Mouse (Mus musculus) forebrain, embryonic 13.5 days (tissue): Measurements from ENCODE around the gene Gm3005. TPM values are rescaled to one million over a fixed set of nuclear protein-coding genes. Genes with fewer than 3 reads are reported as not detected.
"Not testable (repeated sequence)": the region's sequence is repeated elsewhere in the genome, so short reads cannot be mapped to it uniquely, and the experiment has no call there.

Experiments
- ATAC-seq: fragments of 200-750 bp; cut with Nextera tagmentation; 2 replicates; pipeline ENCODE4 v1.8.0; 2017
- H3K27ac ChIP-seq: fragments of 300-500 bp; sonication (generic); 2 replicates; pipeline ENCODE4 v1.5.1; 2015; ENCODE audit warnings: inconsistent platforms, mild to moderate bottlenecking, moderate library complexity
- H3K27me3 ChIP-seq: fragments of 300-500 bp; sonication (generic); 2 replicates; pipeline ENCODE4 v1.6.1; 2015; ENCODE audit warnings: mild to moderate bottlenecking, inconsistent platforms
- H3K36me3 ChIP-seq: fragments of 300-500 bp; sonication (generic); 2 replicates; pipeline ENCODE4 v1.6.1; 2015; ENCODE audit warnings: mild to moderate bottlenecking, inconsistent platforms; ENCODE audit not compliant: poor library complexity, severe bottlenecking
- H3K4me1 ChIP-seq: fragments of 300-500 bp; sonication (generic); 2 replicates; pipeline ENCODE4 v1.6.1; 2015; ENCODE audit warnings: inconsistent platforms
- H3K4me2 ChIP-seq: fragments of 300-500 bp; sonication (generic); 2 replicates; pipeline ENCODE4 v1.6.1; 2015; ENCODE audit warnings: inconsistent platforms, mild to moderate bottlenecking, moderate library complexity
- H3K4me3 ChIP-seq: fragments of 300-500 bp; sonication (generic); 2 replicates; pipeline ENCODE4 v1.5.1; 2015; ENCODE audit warnings: mild to moderate bottlenecking, inconsistent platforms
- H3K9ac ChIP-seq: fragments of 300-500 bp; sonication (generic); 2 replicates; pipeline ENCODE4 v1.6.1; 2015; ENCODE audit warnings: mild to moderate bottlenecking, inconsistent platforms
- H3K9me3 ChIP-seq: fragments of 300-500 bp; sonication (generic); replicated peaks from 2 replicates; pipeline ENCODE4 v1.6.1; 2016; ENCODE audit warnings: inconsistent platforms
- WGBS: fragments of 180-500 bp; shearing (Covaris S2); methylation state at CpG from one replicate; pipeline ENCODE4 v1.1.7; 2015; 5-methylcytosine and 5-hydroxymethylcytosine counted together
- polyA plus RNA-seq: library from polyadenylated mRNA; unstranded; fragments of >200 nt; fragmentation: Nextera tagmentation; extraction: Ambion mirVana; gene quantifications from 2 replicates; pipeline ENCODE4 v1.2.1, GENCODE M21; 2015

The Gm3005 gene
- 4.3 and 4.7 TPM in 2 replicates for polyA plus RNA-seq

- not testable (repeated sequence) for H3K27ac ChIP-seq, H3K36me3 ChIP-seq, H3K9ac ChIP-seq, H3K9me3 ChIP-seq, H3K4me3 ChIP-seq, ATAC-seq, H3K27me3 ChIP-seq, H3K4me1 ChIP-seq, H3K4me2 ChIP-seq
- WGBS: no CpG with 5 or more reads among the region's 2 CpGs
These were observed at the start of gene Gm3005 for GRCm38 (mm10) chr14:3427803-3428202. TSS of gene Gm3005 (plus strand) at chr14:3428103.

GRCm38 (mm10) chr14:3394793-3395192 lies 33.1 kb upstream of the Gm3005 start, which contains the start of gene Gm10413:
TSS of gene Gm10413 (plus strand) at chr14:3395093.
- not testable (repeated sequence) for H3K4me2 ChIP-seq, H3K27ac ChIP-seq
- WGBS: no CpG with 5 or more reads among the region's 2 CpGs

GRCm38 (mm10) chr14:3412314-3412713 lies 15.6 kb upstream of the Gm3005 start, which contains the start of gene Gm10409:
TSS of gene Gm10409 (plus strand) at chr14:3412614.
- no CpG with 5 or more reads among the region's 32 CpGs for WGBS
- not testable (repeated sequence) for ATAC-seq, H3K4me3 ChIP-seq, H3K27ac ChIP-seq, H3K36me3 ChIP-seq, H3K4me1 ChIP-seq, H3K27me3 ChIP-seq, H3K4me2 ChIP-seq, H3K9ac ChIP-seq, H3K9me3 ChIP-seq

More at GRCm38 (mm10) chr14:3394793-3395192, 33.1 kb upstream of the Gm3005 start, which contains the start of gene Gm10413:
- not testable (repeated sequence) for H3K4me1 ChIP-seq, H3K4me3 ChIP-seq, H3K36me3 ChIP-seq, H3K9ac ChIP-seq, H3K9me3 ChIP-seq, ATAC-seq, H3K27me3 ChIP-seq

GRCm38 (mm10) chr14:3449079-3449478 lies 21.2 kb downstream of the Gm3005 start, which contains the start of gene Gm10408:
TSS of gene Gm10408 (plus strand) at chr14:3449379.
- not testable (repeated sequence) for H3K4me2 ChIP-seq, H3K9me3 ChIP-seq, H3K27ac ChIP-seq, H3K4me1 ChIP-seq, ATAC-seq, H3K4me3 ChIP-seq, H3K27me3 ChIP-seq, H3K36me3 ChIP-seq, H3K9ac ChIP-seq
- no CpG with 5 or more reads among the region's 3 CpGs for whole genome bisulfite sequencing

GRCm38 (mm10) chr14:3634212-3634611 lies 206.3 kb downstream of the Gm3005 start, which contains the start of gene Gm3012:
TSS of gene Gm3012 (plus strand) at chr14:3634512.
- not testable (repeated sequence) for ATAC-seq, H3K9me3 ChIP-seq, H3K27ac ChIP-seq, H3K4me3 ChIP-seq, H3K36me3 ChIP-seq, H3K4me2 ChIP-seq, H3K4me1 ChIP-seq, H3K9ac ChIP-seq, H3K27me3 ChIP-seq
- no CpG with 5 or more reads among the region's 2 CpGs for WGBS

Other genes starting within 250 kb of the Gm3005 start
- gene Gm5795, start 239.8 kb upstream of the Gm3005 start, polyA plus RNA-seq: not detected in 2 replicates
- gene D830030K20Rik, start 219.6 kb upstream of the Gm3005 start, polyA plus RNA-seq: 11.0 and 13.5 TPM in 2 replicates
- 0.37 TPM in 1 of 2 replicates, not detected in the other for gene Gm2956, start 95.5 kb upstream of the Gm3005 start, polyA plus RNA-seq
- not detected in 2 replicates for gene Gm10413, start 33.0 kb upstream of the Gm3005 start, polyA plus RNA-seq
- 6.2 and 8.9 TPM in 2 replicates for gene Gm10409, start 15.5 kb upstream of the Gm3005 start, polyA plus RNA-seq
- gene Gm10408, start 21.3 kb downstream of the Gm3005 start, polyA plus RNA-seq: not detected in 2 replicates
- gene Gm3012, start 206.4 kb downstream of the Gm3005 start, polyA plus RNA-seq: not detected in 2 replicates
- 6.2 and 8.9 TPM in 2 replicates for gene Gm3020, start 223.9 kb downstream of the Gm3005 start, polyA plus RNA-seq